Mouse (Mus musculus): ENCODE data around the gene Nphp4.
"Not testable (repeated sequence)": the region's sequence is repeated elsewhere in the genome, so short reads cannot be mapped to it uniquely, and the experiment has no call there.

Nphp4 gene

GRCm38 (mm10) chr4:152480426-152480825 is 3.9 kb downstream of the Nphp4 start:
- no peak for DNase-seq

- DNase-seq, result no peak
Measured at GRCm38 (mm10) chr4:152488046-152488445, 11.5 kb downstream of the Nphp4 start.

- no peak for DNase-seq
Measured at GRCm38 (mm10) chr4:152490311-152490710, 13.8 kb downstream of the Nphp4 start.

- DNase-seq, result peak; percentile 93 to 96
Measured at GRCm38 (mm10) chr4:152491250-152491899, 14.9 kb downstream of the Nphp4 start.

- DNase-seq, result peak; percentile 53 to 58
Measured at GRCm38 (mm10) chr4:152494360-152494879, 17.9 kb downstream of the Nphp4 start.

GRCm38 (mm10) chr4:152512221-152512925 is 35.9 kb downstream of the Nphp4 start:
- DNase-seq, result no peak

- DNase-seq, result no peak
Measured at GRCm38 (mm10) chr4:152514884-152515283, 38.4 kb downstream of the Nphp4 start.

- no peak for DNase-seq
Measured at GRCm38 (mm10) chr4:152519106-152519505, 42.6 kb downstream of the Nphp4 start.

- peak; percentile 93 to 95 for DNase-seq
Measured at GRCm38 (mm10) chr4:152520083-152520482, 43.6 kb downstream of the Nphp4 start.

GRCm38 (mm10) chr4:152532872-152533271 is 56.4 kb downstream of the Nphp4 start:
- peak in 1 of 2 experiments; percentile 53 for DNase-seq

- DNase-seq, result no peak
Measured at GRCm38 (mm10) chr4:152539756-152540155, 63.2 kb downstream of the Nphp4 start.

GRCm38 (mm10) chr4:152541172-152541571 is 64.7 kb downstream of the Nphp4 start:
- peak in 1 of 2 experiments; percentile 59 for DNase-seq

GRCm38 (mm10) chr4:152542447-152542846 is 65.9 kb downstream of the Nphp4 start:
- no peak for DNase-seq

- DNase-seq, result peak in 1 of 2 experiments; percentile 60
Measured at GRCm38 (mm10) chr4:152546481-152546880, 70.0 kb downstream of the Nphp4 start.

- no peak for DNase-seq
Measured at GRCm38 (mm10) chr4:152547886-152548663, 71.6 kb downstream of the Nphp4 start.

- DNase-seq, result peak in 1 of 2 experiments; percentile 53
Measured at GRCm38 (mm10) chr4:152549507-152550202, 73.1 kb downstream of the Nphp4 start.

- no peak for DNase-seq
Measured at GRCm38 (mm10) chr4:152550203-152550549, 73.7 kb downstream of the Nphp4 start.

GRCm38 (mm10) chr4:152553582-152554285 is 77.2 kb downstream of the Nphp4 start:
- peak; percentile 62 to 73 for DNase-seq

GRCm38 (mm10) chr4:152554421-152554820 is 77.9 kb downstream of the Nphp4 start:
- peak; percentile 49 to 50 for DNase-seq

GRCm38 (mm10) chr4:152555806-152556205 is 79.3 kb downstream of the Nphp4 start:
- DNase-seq, result not testable (repeated sequence)

- DNase-seq, result peak; percentile 50 to 70
Measured at GRCm38 (mm10) chr4:152558246-152558645, 81.7 kb downstream of the Nphp4 start.

GRCm38 (mm10) chr4:152568006-152568405 is 91.5 kb downstream of the Nphp4 start:
- no peak for DNase-seq

Data from cerebellum, postnatal 14 days (tissue).